Mouse (Mus musculus) left cerebral cortex, postnatal 14 days (tissue): ENCODE results near the gene Gm26992. TPM values are rescaled to one million over a fixed set of nuclear protein-coding genes. Genes with fewer than 3 reads are reported as not detected.
"Not testable (repeated sequence)": the region's sequence is repeated elsewhere in the genome, so short reads cannot be mapped to it uniquely, and the experiment has no call there.

ENCODE experiments used
- DNase-seq, 2 experiments: peaks; one replicate each; pipeline ENCODE4 v3.0.0; 2021 to 2022; ENCODE audit warnings: low spot score in 2 of 2, mixed read lengths in 1 of 2
- intact Hi-C: fragments of 180-260 bp; cut with DNase I; formaldehyde crosslinking; loops from one replicate; pipeline ENCODE4 v1.15.1; 2025
- long read RNA-seq, 2 experiments: library from polyadenylated mRNA; stranded (forward); transcript quantifications; one replicate each; pipeline ENCODE4 v2.0.0; 2021
- total RNA-seq, 2 experiments: library from RNA; stranded (reverse); gene quantifications; 2 replicates each; pipeline ENCODE4 v1.2.3; 2021

Gm26992 gene
- total RNA-seq = not detected
- long read RNA-seq, experiment 1 = 0 reads
- long read RNA-seq, experiment 2 = 0 reads

- intact Hi-C loops = no loop called here
- no peak for DNase-seq
These were observed at the start of gene Gm26992 for GRCm38 (mm10) chrX:103421710-103422109. Gene Gm26992 (plus strand): TSS chrX:103422010.

GRCm38 (mm10) chrX:103374250-103374649 is 47.6 kb upstream of the Gm26992 start:
- DNase-seq = no peak
- intact Hi-C loops = loop anchor here (5.0 kb wide), 2 partner anchors 87 to 112 kb away; no protein-coding TSS in a partner anchor

GRCm38 (mm10) chrX:103384528-103384927 is 37.3 kb upstream of the Gm26992 start:
- intact Hi-C loops = no loop called here

GRCm38 (mm10) chrX:103388131-103388530 is 33.7 kb upstream of the Gm26992 start:
- no peak for DNase-seq
- intact Hi-C loops = no loop called here

More at GRCm38 (mm10) chrX:103384528-103384927, 37.3 kb upstream of the Gm26992 start:
- no peak for DNase-seq

- intact Hi-C loops = no loop called here
- no peak for DNase-seq
These were observed 28.0 kb upstream of the Gm26992 start for GRCm38 (mm10) chrX:103393841-103394240.

- intact Hi-C loops = no loop called here
- DNase-seq = no peak
These were observed 16.8 kb upstream of the Gm26992 start for GRCm38 (mm10) chrX:103405021-103405420.

GRCm38 (mm10) chrX:103414167-103414566 is 7.6 kb upstream of the Gm26992 start, which contains the start of gene Tsx:
Gene Tsx (plus strand): TSS chrX:103414467.
- no peak for DNase-seq
- intact Hi-C loops = no loop called here

- DNase-seq = no peak
- intact Hi-C loops = no loop called here
These were observed 5.9 kb downstream of the Gm26992 start for GRCm38 (mm10) chrX:103427677-103428076.

GRCm38 (mm10) chrX:103432293-103432692 is 10.5 kb downstream of the Gm26992 start:
- no peak for DNase-seq
- intact Hi-C loops = no loop called here

- intact Hi-C loops = no loop called here
- no peak for DNase-seq
These were observed 16.2 kb downstream of the Gm26992 start for GRCm38 (mm10) chrX:103438023-103438422.

- intact Hi-C loops = loop anchor here (1.0 to 2.0 kb wide), 2 partner anchors 180 to 248 kb away; no protein-coding TSS in a partner anchor
- peak; percentile 38 to 64 for DNase-seq
These were observed 19.0 kb downstream of the Gm26992 start for GRCm38 (mm10) chrX:103440803-103441202.

GRCm38 (mm10) chrX:103443755-103444154 is 21.9 kb downstream of the Gm26992 start:
- intact Hi-C loops = no loop called here
- DNase-seq = peak; percentile 27 to 40

- intact Hi-C loops = no loop called here
- peak; percentile 8 to 15 for DNase-seq
These were observed 25.8 kb downstream of the Gm26992 start for GRCm38 (mm10) chrX:103447539-103448169.

- intact Hi-C loops, DNase-seq: not testable (repeated sequence)
These were observed 26.6 kb downstream of the Gm26992 start for GRCm38 (mm10) chrX:103448429-103448828.

- DNase-seq, intact Hi-C loops: not testable (repeated sequence)
These were observed 27.3 kb downstream of the Gm26992 start for GRCm38 (mm10) chrX:103448943-103449722.

- no peak for DNase-seq
- intact Hi-C loops = no loop called here
These were observed 31.0 kb downstream of the Gm26992 start for GRCm38 (mm10) chrX:103452815-103453214.

- intact Hi-C loops = no loop called here
- peak in 1 of 2 experiments; percentile 46 for DNase-seq
These were observed 38.2 kb downstream of the Gm26992 start for GRCm38 (mm10) chrX:103460056-103460455.

- intact Hi-C loops = no loop called here
- DNase-seq = no peak
These were observed 47.2 kb downstream of the Gm26992 start for GRCm38 (mm10) chrX:103468998-103469397.

GRCm38 (mm10) chrX:103472346-103472745 is 50.5 kb downstream of the Gm26992 start:
- intact Hi-C loops = no loop called here
- no peak for DNase-seq

GRCm38 (mm10) chrX:103477507-103477906 is 55.7 kb downstream of the Gm26992 start:
- intact Hi-C loops = no loop called here

More at GRCm38 (mm10) chrX:103477507-103477906, 55.7 kb downstream of the Gm26992 start:
- peak; percentile 46 to 48 for DNase-seq
